Mouse (Mus musculus) myocyte (in vitro differentiated cells): Measurements from ENCODE around the gene Trim54. TPM values are rescaled to one million over a fixed set of nuclear protein-coding genes. Genes with fewer than 3 reads are reported as not detected.
A peak's percentile ranks its signal among the peaks of the same experiment; 100 is the strongest.

Source experiments
- H3K27me3 ChIP-seq: one replicate; pipeline ENCODE4 v1.6.1; 2011; ENCODE audit not compliant: control insufficient read depth, insufficient read depth, insufficient read length
- H3K36me3 ChIP-seq: one replicate; pipeline ENCODE4 v1.6.1; 2011; ENCODE audit not compliant: control insufficient read depth, insufficient read depth
- H3K4me2 ChIP-seq: one replicate; pipeline ENCODE4 v1.6.1; 2011; ENCODE audit warnings: low read depth, control low read depth
- H3K4me3 ChIP-seq: one replicate; pipeline ENCODE4 v1.5.1; 2011; ENCODE audit warnings: mild to moderate bottlenecking, control low read depth, moderate library complexity
- H3K79me2 ChIP-seq: one replicate; pipeline ENCODE4 v1.6.1; 2011; ENCODE audit not compliant: control insufficient read depth, insufficient read depth
- H3ac ChIP-seq: one replicate; pipeline ENCODE4 v1.6.1; 2011; ENCODE audit not compliant: control insufficient read depth, insufficient read length
- CEBPB ChIP-seq: IDR thresholded peaks from 2 replicates; pipeline ENCODE4 v1.6.1; 2011; ENCODE audit warnings: mild to moderate bottlenecking, moderate library complexity; ENCODE audit not compliant: poor library complexity, insufficient read depth, severe bottlenecking
- E2F4 ChIP-seq: IDR thresholded peaks from one replicate; pipeline ENCODE4 v1.6.1; 2011; ENCODE audit warnings: mild to moderate bottlenecking, control low read depth, moderate library complexity; ENCODE audit not compliant: insufficient read depth
- MAX ChIP-seq: IDR thresholded peaks from one replicate; pipeline ENCODE4 v1.6.1; 2011; ENCODE audit warnings: low read depth, mild to moderate bottlenecking, control low read depth
- MYOD1 ChIP-seq, 3 experiments: IDR thresholded peaks; one replicate each; pipeline ENCODE4 v1.6.1; 2011; ENCODE audit warnings: control low read depth in 2 of 3, low read depth in 2 of 3, mild to moderate bottlenecking in 2 of 3, moderate library complexity in 1 of 3; ENCODE audit not compliant: insufficient read length in 2 of 3, control insufficient read depth in 1 of 3
- MYOG ChIP-seq, 3 experiments: IDR thresholded peaks; one replicate each; pipeline ENCODE4 v1.6.1; 2011; ENCODE audit warnings: control low read depth in 2 of 3, low read depth in 2 of 3, mild to moderate bottlenecking in 2 of 3; ENCODE audit not compliant: insufficient read length in 2 of 3, control insufficient read depth in 1 of 3, insufficient read depth in 1 of 3
- POLR2A ChIP-seq: IDR thresholded peaks from one replicate; pipeline ENCODE4 v1.6.1; 2011; ENCODE audit warnings: low read depth, mild to moderate bottlenecking, control low read depth, moderate library complexity; ENCODE audit not compliant: insufficient read length
- POLR2AphosphoS2 ChIP-seq: IDR thresholded peaks from one replicate; pipeline ENCODE4 v1.6.1; 2011; ENCODE audit warnings: low read depth, control low read depth; ENCODE audit not compliant: insufficient read length
- REST ChIP-seq: IDR thresholded peaks from one replicate; pipeline ENCODE4 v1.6.1; 2011; ENCODE audit warnings: mild to moderate bottlenecking, control low read depth, moderate library complexity; ENCODE audit not compliant: insufficient read depth, insufficient read length
- SRF ChIP-seq: IDR thresholded peaks from one replicate; pipeline ENCODE4 v1.6.1; 2011; ENCODE audit warnings: low read depth; ENCODE audit not compliant: control insufficient read depth, insufficient read length
- TCF12 ChIP-seq: IDR thresholded peaks from one replicate; pipeline ENCODE4 v1.6.1; 2011; ENCODE audit warnings: mild to moderate bottlenecking, control low read depth; ENCODE audit not compliant: poor library complexity, insufficient read depth, severe bottlenecking
- TCF3 ChIP-seq: IDR thresholded peaks from one replicate; pipeline ENCODE4 v1.6.1; 2011; ENCODE audit warnings: low read depth, control low read depth; ENCODE audit not compliant: insufficient read length
- USF1 ChIP-seq: IDR thresholded peaks from one replicate; pipeline ENCODE4 v1.6.1; 2011; ENCODE audit warnings: low read depth, mild to moderate bottlenecking, control low read depth, moderate library complexity
- polyA plus RNA-seq: library from polyadenylated mRNA; unstranded; fragments of >200 nt; fragmentation: generic; extraction: Trizol; gene quantifications from one replicate; pipeline ENCODE4 v1.2.1, GENCODE M21; 2012; ENCODE audit warnings: missing spikeins

The Trim54 gene
- polyA plus RNA-seq, 1 experiment = 110 TPM

DNA sequence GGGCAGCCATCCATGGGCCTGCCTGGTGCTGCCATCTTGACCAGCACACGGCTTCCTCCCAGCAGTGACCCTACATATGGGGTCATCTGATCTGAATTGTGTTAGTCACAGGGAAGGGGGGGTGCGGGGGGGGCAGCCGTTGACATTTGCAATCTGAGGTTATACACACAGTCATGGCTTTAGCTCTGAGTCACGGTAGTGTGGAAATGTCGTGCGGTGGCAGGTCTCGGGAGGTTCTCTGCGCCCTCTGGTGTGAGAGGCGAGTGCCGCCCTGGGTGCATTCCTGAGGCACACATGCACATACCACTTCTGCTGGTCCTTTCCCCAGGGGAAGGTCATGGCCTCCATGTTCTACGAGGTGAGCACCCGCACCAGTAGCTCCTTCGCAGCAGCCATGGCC is 40.2 kb upstream of the Trim54 start:
- TF ChIP-seq REST (no peak), SRF (no peak), MAX (no peak), TCF12 (no peak), POLR2AphosphoS2 (no peak), MYOG (IDR thresholded peaks at IDR 0.05; ENCODE audit: control insufficient read depth in 1 of 3, insufficient read depth in 1 of 3, insufficient read length in 2 of 3, low read depth in 2 of 3) (no peak), CEBPB (no peak), USF1 (no peak), TCF3 (no peak), POLR2A (no peak), E2F4 (no peak), MYOD1 (IDR thresholded peaks at IDR 0.05; ENCODE audit: control insufficient read depth in 1 of 3, insufficient read length in 2 of 3, low read depth in 2 of 3) (no peak)
- Histone ChIP-seq H3ac (no peak overlapping the region), H3K4me2 (no peak overlapping the region), H3K4me3 (no peak overlapping the region), H3K27me3 (no peaks in the 10 kb centered on the region), H3K36me3 (no peaks in the 10 kb centered on the region), H3K79me2 (no peaks in the 10 kb centered on the region)

DNA sequence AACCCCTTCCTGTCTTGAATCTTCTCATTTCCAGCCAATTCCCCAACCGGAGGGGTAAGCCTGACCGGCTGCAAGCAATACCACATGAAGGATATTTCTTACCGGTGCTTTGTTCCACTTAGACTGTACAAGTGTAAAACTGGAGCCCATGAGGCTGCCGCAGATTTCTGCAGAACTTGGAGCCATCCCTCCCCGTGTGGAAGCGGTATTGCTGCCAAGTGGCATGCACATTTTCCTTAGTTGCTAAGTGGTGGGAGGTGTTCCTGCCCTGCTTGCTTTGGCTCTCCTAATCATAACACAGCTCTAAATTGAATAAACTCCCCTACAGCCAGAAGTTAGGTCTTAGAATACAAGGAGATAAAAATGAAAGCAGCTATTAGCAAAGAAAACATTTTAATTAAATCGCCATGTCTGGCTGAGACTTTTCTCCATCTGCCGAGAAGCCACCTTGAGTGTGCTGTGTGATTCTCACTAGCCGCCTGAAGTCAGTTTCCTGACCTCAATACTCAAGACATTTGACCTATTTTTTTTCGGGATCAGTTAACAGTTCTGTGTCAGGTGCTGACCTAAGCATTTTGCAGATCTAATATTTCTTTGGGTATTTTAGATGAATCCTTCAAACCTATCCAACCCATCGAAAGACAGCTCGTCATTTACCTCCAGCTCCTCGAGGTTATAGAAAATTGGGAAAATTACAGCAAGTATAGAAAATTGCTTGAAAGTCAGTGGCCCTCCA is 36.3 kb upstream of the Trim54 start:
- no peak overlapping the region for H3K4me3 ChIP-seq
- H3K27me3 ChIP-seq = no peaks in the 10 kb centered on the region
- no peaks in the 10 kb centered on the region for H3K79me2 ChIP-seq
- H3K4me2 ChIP-seq = no peak overlapping the region
- no peaks in the 10 kb centered on the region for H3K36me3 ChIP-seq
- no peak overlapping the region for H3ac ChIP-seq
- TF ChIP-seq E2F4 (no peak), POLR2AphosphoS2 (no peak), MYOG (IDR thresholded peaks at IDR 0.05; ENCODE audit: control insufficient read depth in 1 of 3, insufficient read depth in 1 of 3, insufficient read length in 2 of 3, low read depth in 2 of 3) (no peak), TCF12 (no peak), TCF3 (no peak), REST (no peak), SRF (no peak), POLR2A (no peak)

DNA sequence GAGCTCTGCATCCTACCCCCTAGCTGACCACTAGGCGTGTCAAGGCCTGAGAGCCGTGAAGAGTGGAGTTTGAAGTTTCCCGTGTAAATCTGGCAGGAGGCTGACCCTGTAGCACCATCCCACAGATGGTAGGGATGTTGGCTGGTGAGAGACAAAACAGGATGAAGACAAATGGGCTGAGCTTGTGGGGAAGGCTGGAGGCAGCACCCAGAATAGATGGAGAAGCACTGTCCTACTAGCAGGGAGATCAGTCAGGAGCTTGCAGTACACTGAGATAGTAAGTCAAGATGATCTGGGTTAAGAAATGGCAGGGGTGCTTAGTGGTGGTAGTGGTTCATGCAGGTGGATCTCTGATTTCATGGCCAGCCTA is 35.7 kb upstream of the Trim54 start:
- H3ac ChIP-seq = no peak overlapping the region
- H3K36me3 ChIP-seq = no peaks in the 10 kb centered on the region
- H3K79me2 ChIP-seq = no peaks in the 10 kb centered on the region
- H3K4me2 ChIP-seq = no peak overlapping the region
- TF ChIP-seq E2F4 (no peak), POLR2AphosphoS2 (peak; percentile 10)
- H3K27me3 ChIP-seq = no peaks in the 10 kb centered on the region
- no peak overlapping the region for H3K4me3 ChIP-seq

DNA sequence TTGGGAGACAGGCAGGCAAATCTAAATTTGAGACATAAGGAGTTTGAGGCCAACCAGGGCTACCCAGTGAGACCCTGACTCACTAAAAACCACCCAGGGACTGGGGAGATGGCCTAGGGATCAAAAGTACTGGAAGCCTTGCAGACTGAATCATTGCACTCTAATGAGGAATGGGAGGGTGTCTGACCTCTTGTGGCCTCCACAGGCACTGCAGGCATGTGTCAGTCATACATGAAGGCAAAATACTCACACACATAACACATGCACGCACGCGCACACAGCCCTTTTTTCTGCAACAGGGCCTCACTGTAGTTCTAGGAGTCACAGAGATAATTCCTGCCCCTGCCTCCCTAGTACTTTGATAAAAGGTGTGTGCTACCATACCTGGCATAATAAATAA is 35.1 kb upstream of the Trim54 start:
- Histone ChIP-seq H3K4me3 (no peak overlapping the region), H3K4me2 (no peak overlapping the region), H3ac (no peak overlapping the region), H3K79me2 (no peaks in the 10 kb centered on the region), H3K27me3 (no peaks in the 10 kb centered on the region), H3K36me3 (no peaks in the 10 kb centered on the region)
- TF ChIP-seq MYOG (IDR thresholded peaks at IDR 0.05; ENCODE audit: control insufficient read depth in 1 of 3, insufficient read depth in 1 of 3, insufficient read length in 2 of 3, low read depth in 2 of 3) = no peak
- TF ChIP-seq MAX = no peak
- TF ChIP-seq SRF = no peak
- no peak for TF ChIP-seq POLR2AphosphoS2
- no peak for TF ChIP-seq MYOD1 (IDR thresholded peaks at IDR 0.05; ENCODE audit: control insufficient read depth in 1 of 3, insufficient read length in 2 of 3, low read depth in 2 of 3)
- no peak for TF ChIP-seq E2F4
- no peak for TF ChIP-seq REST
- no peak for TF ChIP-seq TCF12
- no peak for TF ChIP-seq USF1
- no peak for TF ChIP-seq CEBPB
- no peak for TF ChIP-seq POLR2A
- TF ChIP-seq TCF3 = no peak

DNA sequence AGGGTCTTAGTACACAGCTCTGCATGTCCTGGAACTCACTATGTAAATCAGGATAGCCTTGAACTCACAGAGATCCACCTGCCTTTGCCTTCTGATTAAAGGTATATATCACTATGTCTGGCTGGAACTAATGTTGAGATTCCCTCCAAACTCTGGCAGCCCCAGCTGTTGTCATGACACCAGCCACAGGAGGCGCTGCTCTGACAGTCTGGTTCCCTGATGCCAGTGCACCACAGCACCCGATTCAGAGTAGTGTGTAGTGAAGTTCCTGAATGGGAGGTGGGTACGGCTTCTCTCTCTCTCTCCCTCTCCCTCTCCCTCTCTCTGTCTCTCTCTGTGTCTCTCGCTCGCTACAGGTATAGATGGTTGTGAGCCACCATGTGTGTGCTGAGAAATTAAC is 34.2 kb upstream of the Trim54 start:
- no peak overlapping the region for H3K4me2 ChIP-seq
- H3K79me2 ChIP-seq = no peaks in the 10 kb centered on the region
- H3K27me3 ChIP-seq = no peaks in the 10 kb centered on the region
- TF ChIP-seq REST (no peak), POLR2AphosphoS2 (no peak), MYOD1 (IDR thresholded peaks at IDR 0.05; ENCODE audit: control insufficient read depth in 1 of 3, insufficient read length in 2 of 3, low read depth in 2 of 3) (no peak), TCF12 (no peak), SRF (no peak), POLR2A (no peak), MYOG (IDR thresholded peaks at IDR 0.05; ENCODE audit: control insufficient read depth in 1 of 3, insufficient read depth in 1 of 3, insufficient read length in 2 of 3, low read depth in 2 of 3) (no peak), CEBPB (no peak), TCF3 (no peak), MAX (no peak), USF1 (no peak), E2F4 (no peak)
- H3K36me3 ChIP-seq = no peaks in the 10 kb centered on the region
- H3ac ChIP-seq = no peak overlapping the region
- no peak overlapping the region for H3K4me3 ChIP-seq
